ENCODE assay signal across 19 mouse cellular contexts in the genomic region with DNA sequence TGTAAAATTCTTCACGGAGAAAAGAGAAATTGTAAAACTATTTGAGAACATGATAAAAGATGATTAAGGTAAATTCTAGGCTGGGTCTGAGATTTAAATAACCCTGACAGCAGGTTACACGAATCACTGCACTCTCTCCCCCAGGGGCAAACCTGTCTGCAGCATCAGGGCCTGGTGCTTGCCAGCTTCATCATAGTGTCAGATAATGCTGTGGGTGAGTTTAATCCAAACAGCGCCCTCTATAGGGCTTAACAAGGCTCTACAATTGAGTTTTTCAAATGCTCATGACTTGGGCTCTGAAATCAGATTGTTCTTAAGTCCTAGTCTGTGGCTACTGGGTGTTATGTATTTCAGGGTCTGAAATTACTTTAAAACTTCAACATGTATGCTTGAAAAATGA.
DNase-seq lines count a peak whose midpoint lies in the region; TF ChIP-seq lines count a peak whose summit lies in the region.
"Had no signal": no experiment of that assay in that cellular context is flagged by ENCODE, and none has a peak within 500 bp of the region (broad histone marks: within the 10 kb centered on the region; RNA-seq: fewer than 3 reads in every experiment).

No protein-coding gene starts in this region.

- no peaks in the 10 kb centered on the region for H3K9me3 ChIP-seq in ES-Bruce4 (replicated peaks; ENCODE audit: control insufficient read depth, insufficient read depth, low read length, poor library complexity, severe bottlenecking)
- H3K9me3 ChIP-seq: heart, embryonic 12.5 days; liver, embryonic 12.5 days; lung, embryonic 15.5 days; midbrain, embryonic 12.5 days; neural tube, embryonic 13.5 days had no signal

- TF ChIP-seq CTCF in gastrocnemius, adult 2 months (IDR thresholded peaks at IDR 0.05), result peak; percentile 55
- peak; percentile 41 for TF ChIP-seq CTCF in left cerebral cortex, adult 2 months (IDR thresholded peaks at IDR 0.05)
- peak; percentile 4 for TF ChIP-seq CTCF in ES-Bruce4 (IDR thresholded peaks at IDR 0.05; ENCODE audit: low read depth, low read length)

- no peak overlapping the region for H3K9ac ChIP-seq in ES-Bruce4 (ENCODE audit: low read depth, poor library complexity, severe bottlenecking)
- H3K9ac ChIP-seq: heart, embryonic 12.5 days; hindbrain, embryonic 14.5 days; liver, embryonic 12.5 days; lung, embryonic 15.5 days; midbrain, embryonic 12.5 days; neural tube, embryonic 13.5 days had no signal

- H3K4me3 ChIP-seq in gastrocnemius, adult 2 months, result no peak overlapping the region
- no peak overlapping the region for H3K4me3 ChIP-seq in left cerebral cortex, adult 2 months
- no peak overlapping the region for H3K4me3 ChIP-seq in ES-Bruce4 (ENCODE audit: low read depth, low read length)
- H3K4me3 ChIP-seq: heart, embryonic 12.5 days; liver, embryonic 12.5 days; lung, embryonic 15.5 days; midbrain, embryonic 12.5 days; neural tube, embryonic 13.5 days had no signal

- TF ChIP-seq POLR2A in ES-Bruce4 (IDR thresholded peaks at IDR 0.05; ENCODE audit: insufficient read depth, low read length), result no peak

- DNase-seq in gastrocnemius, adult 2 months, result no peak
- DNase-seq in gastrocnemius, postnatal 36 days, result no peak
- DNase-seq in left cerebral cortex, adult 2 months (ENCODE audit: extremely low spot score in 1 of 2, low spot score in 2 of 2), result no peak
- no peak for DNase-seq in left cerebral cortex, postnatal 36 days (ENCODE audit: low spot score in 2 of 2)
- peak; percentile 2 for DNase-seq in skeletal muscle tissue, adult 2 months (ENCODE audit: low read depth, low spot score)
- DNase-seq in left cerebral cortex, adult 9 months (ENCODE audit: low spot score in 2 of 2), result no peak
- DNase-seq: adrenal gland, adult 2 months; cerebellum, adult 9-11 months; kidney, adult 11 months; kidney, postnatal 10 days; right cerebral cortex, postnatal 25 days; thymus, postnatal 14 days had no signal

- no peaks in the 10 kb centered on the region for H3K36me3 ChIP-seq in ES-Bruce4 (ENCODE audit: control insufficient read depth, insufficient read depth, low read length, poor library complexity, severe bottlenecking)
- H3K36me3 ChIP-seq: heart, embryonic 12.5 days; liver, embryonic 12.5 days; lung, embryonic 15.5 days; midbrain, embryonic 12.5 days; neural tube, embryonic 13.5 days had no signal

- TF ChIP-seq EP300 in ES-Bruce4 (IDR thresholded peaks at IDR 0.05; ENCODE audit: insufficient read depth, low read depth, low read length), result no peak

- no peaks in the 10 kb centered on the region for H3K4me1 ChIP-seq in ES-Bruce4 (ENCODE audit: control insufficient read depth, insufficient read depth, low read length)
- H3K4me1 ChIP-seq: heart, embryonic 12.5 days; liver, embryonic 12.5 days; lung, embryonic 15.5 days; neural tube, embryonic 13.5 days had no signal

- no peak overlapping the region for H3K27ac ChIP-seq in gastrocnemius, adult 2 months
- no peak overlapping the region for H3K27ac ChIP-seq in left cerebral cortex, adult 2 months
- no peak overlapping the region for H3K27ac ChIP-seq in ES-Bruce4 (ENCODE audit: insufficient read depth, low read length)
- H3K27ac ChIP-seq: hindbrain, embryonic 14.5 days; liver, embryonic 12.5 days; lung, embryonic 15.5 days; midbrain, embryonic 12.5 days; neural tube, embryonic 13.5 days had no signal

- no peaks in the 10 kb centered on the region for H3K27me3 ChIP-seq in ES-Bruce4 (ENCODE audit: control insufficient read depth, insufficient read depth, low read length, poor library complexity, severe bottlenecking)
- H3K27me3 ChIP-seq: heart, embryonic 12.5 days; liver, embryonic 12.5 days; lung, embryonic 15.5 days; midbrain, embryonic 12.5 days; neural tube, embryonic 13.5 days had no signal

- intact Hi-C loops in gastrocnemius, adult 2 months (cut with DNase I), result loop anchor here (5.0 kb wide), 1 partner anchor 440 kb away; no protein-coding TSS in a partner anchor
- intact Hi-C loops in gastrocnemius, postnatal 36 days (cut with DNase I), result no loop called here
- intact Hi-C loops in left cerebral cortex, adult 2 months (cut with DNase I), result no loop called here
- intact Hi-C loops in left cerebral cortex, postnatal 36 days (cut with DNase I), result no loop called here

Comparison
In these comparisons a context has a peak if more than half of its experiments do, and no peak if none do; other contexts are left out.
1. CTCF ChIP-seq: peak in every context shown above with its lines; median percentile 55 in gastrocnemius, adult 2 months; 41 in left cerebral cortex, adult 2 months; 4 in ES-Bruce4.